Mouse (Mus musculus) CH12.LX (cell line): ENCODE measurements around the gene Zscan21. TPM values are rescaled to one million over a fixed set of nuclear protein-coding genes. Genes with fewer than 3 reads are reported as not detected.

Experiments
- DNase-seq: peaks from one replicate; pipeline ENCODE4 v3.0.0-alpha.2; 2013; ENCODE audit errors: extremely low read depth
- H3K27ac ChIP-seq: 2 replicates; pipeline ENCODE4 v1.5.1; 2012; ENCODE audit warnings: low read depth, mild to moderate bottlenecking, control low read depth, moderate library complexity; ENCODE audit not compliant: insufficient read depth
- H3K27me3 ChIP-seq: replicated peaks from 2 replicates; pipeline ENCODE3; 2012; ENCODE audit warnings: inconsistent platforms
- H3K36me3 ChIP-seq, 2 experiments: replicated peaks in 1 of 2; 2 replicates each; pipeline versions ENCODE3 to v1.6.1; 2012; ENCODE audit warnings: inconsistent platforms in 1 of 2, low read length in 1 of 2, mild to moderate bottlenecking in 1 of 2, mixed read lengths in 1 of 2, moderate library complexity in 1 of 2; ENCODE audit not compliant: control insufficient read depth in 1 of 2, insufficient read depth in 1 of 2
- H3K4me1 ChIP-seq, 2 experiments: 2 replicates each; pipeline ENCODE4 v1.6.1; 2012; ENCODE audit warnings: inconsistent platforms in 1 of 2, moderate library complexity in 1 of 2; ENCODE audit not compliant: insufficient read depth in 2 of 2, control insufficient read depth in 1 of 2
- H3K4me2 ChIP-seq: 2 replicates; pipeline ENCODE4 v1.6.1; 2012; ENCODE audit warnings: low read depth, mild to moderate bottlenecking, control low read depth; ENCODE audit not compliant: poor library complexity, insufficient read depth, severe bottlenecking
- H3K4me3 ChIP-seq, 3 experiments: fragments of 150-350 bp in 1 of 3; sonication (generic) in 1 of 3; replicated peaks in 1 of 3; 2 replicates each; pipeline versions ENCODE3 to v1.5.1; 2011 to 2012; ENCODE audit warnings: low read depth in 2 of 3, low read length in 2 of 3, mild to moderate bottlenecking in 2 of 3, moderate library complexity in 2 of 3, control low read depth in 1 of 3, improper control_type of control experiment in 1 of 3, inconsistent platforms in 1 of 3, mixed read lengths in 1 of 3; ENCODE audit not compliant: poor library complexity in 1 of 3
- H3K79me2 ChIP-seq: replicated peaks from 2 replicates; pipeline ENCODE4 v1.6.1; 2012; ENCODE audit warnings: mild to moderate bottlenecking, moderate library complexity; ENCODE audit not compliant: control insufficient read depth, poor library complexity, insufficient read depth, severe bottlenecking; ENCODE audit errors: extremely low read depth
- H3K9ac ChIP-seq: 2 replicates; pipeline ENCODE4 v1.6.1; 2012; ENCODE audit warnings: low read depth, mild to moderate bottlenecking, control low read depth, moderate library complexity; ENCODE audit not compliant: insufficient read depth
- H3K9me3 ChIP-seq: replicated peaks from 2 replicates; pipeline ENCODE3; 2012; ENCODE audit warnings: low read length, inconsistent platforms, mixed read lengths
- BHLHE40 ChIP-seq: IDR thresholded peaks from 2 replicates; pipeline ENCODE4 v1.6.1; 2011; ENCODE audit warnings: mild to moderate bottlenecking, low read depth, low read length, improper control_type of control experiment
- CHD1 ChIP-seq: IDR thresholded peaks from 2 replicates; pipeline ENCODE4 v1.6.1; 2012; ENCODE audit warnings: low read depth, low read length, improper control_type of control experiment, inconsistent platforms
- ELF1 ChIP-seq: IDR thresholded peaks from 2 replicates; pipeline ENCODE4 v1.6.1; 2014; ENCODE audit warnings: low read depth, mild to moderate bottlenecking, inconsistent platforms, low read length, improper control_type of control experiment
- GABPA ChIP-seq: IDR thresholded peaks from 2 replicates; pipeline ENCODE4 v1.6.1; 2012; ENCODE audit warnings: low read depth, low read length, improper control_type of control experiment, inconsistent platforms; ENCODE audit not compliant: insufficient replicate concordance
- HCFC1 ChIP-seq: IDR thresholded peaks from 2 replicates; pipeline ENCODE4 v1.6.1; 2012; ENCODE audit warnings: low read depth, mild to moderate bottlenecking, inconsistent platforms, low read length, improper control_type of control experiment
- IRF4 ChIP-seq: IDR thresholded peaks from 2 replicates; pipeline ENCODE4 v1.6.1; 2014; ENCODE audit warnings: low read depth, mild to moderate bottlenecking, inconsistent platforms, low read length, improper control_type of control experiment
- JUND ChIP-seq: conservative IDR thresholded peaks from 2 replicates; pipeline ENCODE4 v1.6.1; 2011; ENCODE audit warnings: low read depth, low read length, improper control_type of control experiment
- KAT2A ChIP-seq: IDR thresholded peaks from 2 replicates; pipeline ENCODE4 v1.6.1; 2012; ENCODE audit warnings: low read length, improper control_type of control experiment, inconsistent platforms; ENCODE audit not compliant: insufficient replicate concordance
- MAFK ChIP-seq: IDR thresholded peaks from 2 replicates; pipeline ENCODE4 v1.6.1; 2011; ENCODE audit warnings: low read length, improper control_type of control experiment; ENCODE audit not compliant: insufficient replicate concordance
- MAZ ChIP-seq: IDR thresholded peaks from 2 replicates; pipeline ENCODE4 v1.6.1; 2012; ENCODE audit warnings: low read depth, mild to moderate bottlenecking, inconsistent platforms, low read length, improper control_type of control experiment, moderate library complexity
- MEF2A ChIP-seq: IDR thresholded peaks from 2 replicates; pipeline ENCODE4 v1.6.1; 2014; ENCODE audit warnings: low read depth, mild to moderate bottlenecking, inconsistent platforms, low read length, improper control_type of control experiment, borderline replicate concordance
- NRF1 ChIP-seq: IDR thresholded peaks from 2 replicates; pipeline ENCODE4 v1.6.1; 2014; ENCODE audit warnings: low read depth, mild to moderate bottlenecking, inconsistent platforms, low read length, improper control_type of control experiment, moderate library complexity
- RAD21 ChIP-seq: IDR thresholded peaks from 2 replicates; pipeline ENCODE4 v1.6.1; 2011; ENCODE audit warnings: low read depth, mild to moderate bottlenecking, low read length, improper control_type of control experiment, moderate library complexity
- TCF12 ChIP-seq: IDR thresholded peaks from 2 replicates; pipeline ENCODE4 v1.6.1; 2014; ENCODE audit warnings: low read depth, mild to moderate bottlenecking, inconsistent platforms, low read length, improper control_type of control experiment
- UBTF ChIP-seq: IDR thresholded peaks from 2 replicates; pipeline ENCODE4 v1.6.1; 2012; ENCODE audit warnings: low read depth, mild to moderate bottlenecking, inconsistent platforms, low read length, improper control_type of control experiment, moderate library complexity
- USF2 ChIP-seq: conservative IDR thresholded peaks from 2 replicates; pipeline ENCODE4 v1.6.1; 2011; ENCODE audit warnings: low read depth, low read length, improper control_type of control experiment
- dilution Hi-C: fragments of 300-500 bp; cut with MboI; formaldehyde crosslinking; loops from 2 replicates; pipeline ENCODE4 v1.14.3; 2020; ENCODE audit warnings: low sequenced_read_pairs; ENCODE audit not compliant: extremely low pct_unique_long_range_greater_than_20kb, extremely low pct_ligation_motif_present
- in situ Hi-C: fragments of 300-500 bp; cut with MboI; formaldehyde crosslinking; loops from 3 replicates; pipeline ENCODE4 v1.14.3; 2019; ENCODE audit warnings: low sequenced_read_pairs, low pct_ligation_motif_present, low pct_unique_long_range_greater_than_20kb, mixed read lengths
- polyA plus RNA-seq: library from polyadenylated mRNA; unstranded; fragments of >175 nt; gene quantifications from 2 replicates; pipeline ENCODE4 v1.2.1, GENCODE M21; 2012; ENCODE audit warnings: low read depth; ENCODE audit not compliant: insufficient read length
- total RNA-seq, 2 experiments: library from RNA; depleted of rRNA; stranded (reverse); fragments of 300-350 nt in 1 of 2; fragments of >200 nt in 1 of 2; gene quantifications; 2 replicates each; pipeline ENCODE4 v1.2.3; 2012 to 2014

The Zscan21 gene
- total and polyA plus RNA-seq, 3 experiments = 9.0 to 12.1 (median 9.6) TPM

DNA sequence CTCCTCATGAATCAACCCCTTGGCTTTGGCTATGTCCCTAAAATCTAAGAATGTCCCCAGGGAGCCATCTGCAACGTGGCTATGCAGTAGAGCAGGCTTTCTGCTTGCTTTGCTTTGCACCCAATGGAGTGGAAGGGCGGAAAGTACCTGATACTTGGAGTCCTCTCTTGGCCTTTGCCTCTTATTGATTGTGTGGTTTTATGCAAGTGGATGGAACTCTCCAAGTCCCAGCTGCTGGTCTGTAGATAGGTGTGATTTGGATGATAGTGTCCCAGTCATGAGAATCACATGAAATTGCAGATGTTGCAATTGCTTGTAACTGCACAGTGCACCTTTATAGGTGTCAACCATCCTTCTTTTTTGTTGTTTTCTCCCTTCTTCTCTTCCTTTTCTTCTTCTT is 40.6 kb upstream of the Zscan21 start (continued):
- no peak for TF ChIP-seq MEF2A
- TF ChIP-seq, all 38 proteins: peak for 0

DNA sequence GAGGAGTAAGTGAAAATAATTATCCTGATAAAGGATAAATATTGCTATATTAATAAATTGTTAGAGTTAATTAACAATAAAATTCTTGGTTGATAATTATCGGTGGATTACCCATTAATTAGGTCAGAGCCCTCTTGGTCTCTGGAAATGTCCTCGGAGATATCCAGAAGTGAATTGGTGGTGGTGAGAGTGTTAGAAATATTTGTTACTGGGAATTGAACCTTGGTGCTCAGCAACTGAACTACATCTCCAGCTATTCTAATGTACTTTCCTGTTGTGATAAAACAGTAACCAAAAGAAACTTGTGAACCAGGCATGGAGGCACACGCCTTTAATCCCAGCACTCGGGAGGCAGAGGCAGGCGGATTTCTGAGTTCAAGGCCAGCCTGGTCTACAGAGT is 36.2 kb upstream of the Zscan21 start:
- TF ChIP-seq GABPA (no peak), MAFK (no peak), UBTF (no peak)
- H3K4me3 ChIP-seq = no peak overlapping the region
- peaks cover 5% of the 10 kb centered on the region for H3K79me2 ChIP-seq
- no peaks in the 10 kb centered on the region for H3K36me3 ChIP-seq
- H3K27me3 ChIP-seq = peaks cover 11% of the 10 kb centered on the region
- H3K4me2 ChIP-seq = no peak overlapping the region
- peaks cover 2% of the 10 kb centered on the region for H3K9me3 ChIP-seq
- dilution Hi-C loops (no loop called here), in situ Hi-C loops (no loop called here)
- peaks cover 0 to 17% of the 10 kb centered on the region in 2 experiments; a peak in 2 of 4 replicates for H3K4me1 ChIP-seq
- no peak overlapping the region for H3K9ac ChIP-seq
- no peak overlapping the region for H3K27ac ChIP-seq
- no peak for DNase-seq

- in situ Hi-C loops (no loop called here), dilution Hi-C loops (no loop called here)
- Histone ChIP-seq H3K9ac (no peak overlapping the region), H3K4me1 (peaks cover 0 to 23% of the 10 kb centered on the region in 2 experiments; a peak in 2 of 4 replicates), H3K79me2 (peaks cover 13% of the 10 kb centered on the region), H3K4me3 (no peak overlapping the region), H3K27me3 (peaks cover 2% of the 10 kb centered on the region), H3K27ac (no peak overlapping the region), H3K36me3 (no peaks in the 10 kb centered on the region)
- DNase-seq = peak; percentile 24
- TF ChIP-seq RAD21 (no peak), ELF1 (0 out of 2 replicates have a peak, but pooled peaks have one; percentile 15), JUND (no peak)
- TF ChIP-seq, all 38 proteins: peak for 1
- Histone ChIP-seq H3K9me3 (peaks cover 2% of the 10 kb centered on the region), H3K4me2 (no peak overlapping the region)
These were observed 35.3 kb upstream of the Zscan21 start for GRCm38 (mm10) chr5:138081446-138081845.

DNA sequence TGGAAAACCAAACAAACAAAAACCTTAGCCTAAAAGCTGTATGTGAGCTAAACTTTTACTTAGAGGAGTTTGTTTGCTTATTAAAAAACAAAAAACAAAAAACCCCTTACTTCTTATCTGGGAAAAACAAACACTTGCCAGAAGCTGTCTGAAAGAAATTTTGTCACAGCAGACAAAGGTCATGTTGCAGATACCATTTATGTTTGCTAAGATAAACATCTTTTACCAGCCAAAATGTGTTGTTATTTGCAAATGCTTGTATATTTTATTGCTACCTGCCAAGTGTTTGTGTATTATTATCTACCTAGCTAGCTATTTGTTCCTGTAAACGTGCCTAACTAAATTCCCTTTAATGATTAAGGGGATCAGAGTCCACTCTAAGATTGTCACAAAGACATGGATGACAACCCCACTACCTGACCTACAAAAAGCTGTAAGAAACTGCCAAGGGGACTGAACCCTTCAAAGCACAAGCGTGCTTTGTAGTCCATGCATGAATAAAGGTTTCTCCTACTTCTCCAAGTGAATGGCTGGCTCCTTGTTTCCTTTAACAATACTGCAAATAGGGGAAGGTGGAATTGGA is 33.3 kb upstream of the Zscan21 start:
- Histone ChIP-seq H3K79me2 (peaks cover 33% of the 10 kb centered on the region), H3K36me3 (peaks cover 4 to 17% of the 10 kb centered on the region in 2 experiments), H3K4me2 (no peak overlapping the region), H3K4me3 (no peak overlapping the region), H3K9ac (no peak overlapping the region), H3K27ac (no peak overlapping the region), H3K4me1 (peaks cover 0 to 39% of the 10 kb centered on the region in 2 experiments; a peak in 2 of 4 replicates), H3K9me3 (peaks cover 1% of the 10 kb centered on the region), H3K27me3 (no peaks in the 10 kb centered on the region)
- DNase-seq = no peak
- in situ Hi-C loops = no loop called here
- no peak for TF ChIP-seq NRF1
- TF ChIP-seq BHLHE40 = no peak
- TF ChIP-seq CHD1 = no peak
- TF ChIP-seq ELF1 = no peak
- TF ChIP-seq IRF4 = no peak
- no peak for TF ChIP-seq USF2
- no peak for TF ChIP-seq KAT2A
- no peak for TF ChIP-seq MAFK
- no peak for TF ChIP-seq HCFC1
- no peak for TF ChIP-seq TCF12
- TF ChIP-seq MAZ = no peak
- dilution Hi-C loops = no loop called here
